Mouse (Mus musculus) fat pad, adult 2 months (tissue): Measurements from ENCODE around the gene Gm28490.
"Not testable (repeated sequence)": the region's sequence is repeated elsewhere in the genome, so short reads cannot be mapped to it uniquely, and the experiment has no call there.

Experiments
- DNase-seq: peaks from one replicate; pipeline ENCODE4 v3.0.0-alpha.2; 2011; ENCODE audit warnings: low read depth, low spot score; ENCODE audit errors: extremely low read depth

Gm28490 gene

DNA sequence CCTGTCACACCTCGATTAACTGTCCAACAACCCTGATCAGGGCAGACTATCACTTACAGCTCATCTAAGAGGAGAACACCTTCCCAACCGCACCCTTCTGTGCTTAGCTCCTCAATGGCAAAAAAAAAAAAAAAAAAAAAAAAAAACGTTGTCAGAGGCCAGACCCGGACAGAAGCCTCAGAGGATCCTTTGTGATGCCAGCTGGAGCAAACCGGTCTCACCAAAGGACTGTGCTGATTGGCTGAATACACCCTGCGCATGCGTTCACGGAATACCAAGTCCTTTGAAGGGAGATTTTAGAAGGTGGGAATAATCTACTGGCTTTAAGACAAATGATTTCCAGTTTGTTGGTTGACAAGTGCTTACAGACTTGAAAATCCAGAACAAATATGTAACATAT lies at the start of gene Gm28490:
Gm28490 (minus strand) TSS at position 101 of the 400 bp plus-strand sequence.
- not testable (repeated sequence) for DNase-seq
